Mouse (Mus musculus): ENCODE measurements around the gene Sema6d. TPM values are rescaled to one million over a fixed set of nuclear protein-coding genes. Genes with fewer than 3 reads are reported as not detected.

The Sema6d gene
- polyA plus RNA-seq, 1 experiment from 2014 or later: 49.0 TPM

DNA sequence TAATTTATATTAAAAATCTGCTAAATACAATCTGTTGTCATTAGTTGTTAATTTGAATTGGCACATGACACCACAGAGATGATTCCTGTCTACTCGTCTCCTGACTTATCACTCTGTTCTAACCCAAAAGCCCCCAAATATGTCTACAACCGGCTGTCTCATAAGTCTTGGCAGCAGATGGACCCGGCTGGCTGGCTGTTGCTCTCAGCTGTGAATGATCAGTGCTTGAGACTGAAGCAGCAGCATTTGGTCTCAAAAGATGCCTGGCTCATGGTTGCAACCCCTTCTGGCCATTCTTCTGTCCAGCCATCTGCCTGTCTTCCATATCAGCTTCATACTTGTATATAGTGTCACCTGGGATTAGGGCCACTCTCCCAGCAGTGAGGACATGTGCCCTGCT is 434.4 kb downstream of the Sema6d start:
- DNase-seq (ENCODE audit: low spot score) (no peak), ATAC-seq (ENCODE audit: low FRiP score) (no peak)
- Histone ChIP-seq H3K9me3 (ENCODE audit: control insufficient read depth, low read length) (no peaks in the 10 kb centered on the region), H3K4me2 (replicated peaks) (no peak overlapping the region), H3K27me3 (ENCODE audit: control insufficient read depth, insufficient read depth, low read length) (no peaks in the 10 kb centered on the region; the same call in 1 of the 2 replicates), H3K9ac (no peak overlapping the region), H3K27ac (no peak overlapping the region), H3K36me3 (replicated peaks; ENCODE audit: control insufficient read depth, insufficient read depth) (no peaks in the 10 kb centered on the region), H3K4me1 (replicated peaks; ENCODE audit: control insufficient read depth, insufficient read depth, low read length) (no peaks in the 10 kb centered on the region), H3K4me3 (replicated peaks; ENCODE audit: low read length) (no peak overlapping the region)
- WGBS: 69% methylated on average over 3 of the region's 3 CpGs

DNA sequence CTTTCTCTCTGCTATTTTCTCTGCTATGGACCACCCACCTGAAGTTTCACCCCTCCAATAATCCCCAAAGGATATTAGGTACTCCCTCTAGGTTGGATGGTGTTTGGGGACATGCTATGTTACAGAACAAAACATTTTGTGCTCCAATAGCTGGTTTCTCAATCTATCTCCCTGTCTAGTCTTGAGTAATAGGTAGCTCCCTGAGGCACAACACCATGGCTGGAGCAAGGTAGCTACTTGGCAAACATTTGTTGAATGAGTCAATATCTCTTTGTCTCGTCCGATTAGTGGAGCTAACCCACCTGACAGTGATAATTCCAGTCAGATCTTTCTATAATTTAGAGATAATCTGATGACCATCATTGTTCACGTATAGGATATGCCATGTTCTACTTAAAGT is 437.9 kb downstream of the Sema6d start:
- no peak for DNase-seq (ENCODE audit: low spot score)
- WGBS: 93% methylated on average over 3 of the region's 3 CpGs
- H3K4me1 ChIP-seq (replicated peaks; ENCODE audit: control insufficient read depth, insufficient read depth, low read length): no peaks in the 10 kb centered on the region
- H3K36me3 ChIP-seq (replicated peaks; ENCODE audit: control insufficient read depth, insufficient read depth): no peaks in the 10 kb centered on the region
- no peaks in the 10 kb centered on the region for H3K27me3 ChIP-seq (ENCODE audit: control insufficient read depth, insufficient read depth, low read length)
- no peak overlapping the region for H3K4me3 ChIP-seq (replicated peaks; ENCODE audit: low read length)
- no peak for ATAC-seq (ENCODE audit: low FRiP score)
- no peak overlapping the region for H3K27ac ChIP-seq
- H3K4me2 ChIP-seq (replicated peaks): no peak overlapping the region
- no peak overlapping the region for H3K9ac ChIP-seq
- H3K9me3 ChIP-seq (ENCODE audit: control insufficient read depth, low read length): no peaks in the 10 kb centered on the region

DNA sequence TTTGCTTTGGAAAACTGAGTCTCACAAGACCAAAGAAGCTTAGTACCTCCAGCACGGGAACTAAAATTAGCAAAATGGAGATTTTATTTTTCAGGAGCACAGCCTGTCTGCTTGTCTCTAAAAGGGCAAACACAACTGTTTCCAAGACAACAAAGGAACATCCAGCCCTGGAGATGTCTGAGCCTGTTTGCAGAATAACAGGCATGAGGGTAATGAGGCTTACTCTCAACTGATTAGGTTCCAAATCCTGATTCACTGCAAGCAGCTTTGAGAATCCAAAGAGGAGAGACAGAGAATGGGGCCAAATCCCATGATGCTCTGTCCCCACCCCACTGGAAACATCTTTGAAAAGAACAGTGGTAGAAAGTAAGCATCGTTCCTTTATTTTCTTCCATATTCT is 440.7 kb downstream of the Sema6d start:
- WGBS: 60% methylated on average over 2 of the region's 2 CpGs
- Histone ChIP-seq H3K4me3 (replicated peaks; ENCODE audit: low read length) (no peak overlapping the region), H3K4me2 (replicated peaks) (no peak overlapping the region), H3K36me3 (replicated peaks; ENCODE audit: control insufficient read depth, insufficient read depth) (no peaks in the 10 kb centered on the region), H3K27me3 (ENCODE audit: control insufficient read depth, insufficient read depth, low read length) (no peaks in the 10 kb centered on the region), H3K9me3 (ENCODE audit: control insufficient read depth, low read length) (no peaks in the 10 kb centered on the region), H3K27ac (no peak overlapping the region), H3K4me1 (replicated peaks; ENCODE audit: control insufficient read depth, insufficient read depth, low read length) (no peaks in the 10 kb centered on the region), H3K9ac (no peak overlapping the region)
- DNase-seq (ENCODE audit: low spot score) (no peak), ATAC-seq (ENCODE audit: low FRiP score) (no peak)

DNA sequence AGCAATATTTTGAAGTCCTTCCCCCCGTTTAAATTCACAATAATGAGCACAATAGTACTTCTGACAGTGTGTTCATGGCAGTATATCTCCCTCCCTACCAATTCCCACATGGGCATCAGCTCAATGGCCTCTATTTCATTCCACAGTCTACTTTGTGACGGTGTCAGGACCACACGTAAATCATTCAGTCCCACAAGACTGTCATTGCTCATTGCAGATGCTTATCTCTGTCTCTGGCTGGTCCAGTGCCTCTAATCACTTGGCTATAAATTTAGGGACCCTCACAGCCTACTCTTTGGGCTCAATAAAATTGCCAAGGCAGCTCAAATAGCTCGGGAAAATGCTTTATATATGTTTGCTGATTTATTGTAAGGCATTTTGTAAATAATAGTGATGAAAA is 441.3 kb downstream of the Sema6d start:
- ATAC-seq (ENCODE audit: low FRiP score): no peak
- Histone ChIP-seq H3K4me2 (replicated peaks) (no peak overlapping the region), H3K27me3 (ENCODE audit: control insufficient read depth, insufficient read depth, low read length) (no peaks in the 10 kb centered on the region), H3K9ac (no peak overlapping the region), H3K4me1 (replicated peaks; ENCODE audit: control insufficient read depth, insufficient read depth, low read length) (no peaks in the 10 kb centered on the region), H3K4me3 (replicated peaks; ENCODE audit: low read length) (no peak overlapping the region), H3K9me3 (ENCODE audit: control insufficient read depth, low read length) (no peaks in the 10 kb centered on the region), H3K27ac (no peak overlapping the region), H3K36me3 (replicated peaks; ENCODE audit: control insufficient read depth, insufficient read depth) (no peaks in the 10 kb centered on the region)
- DNase-seq (ENCODE audit: low spot score): no peak
- 61% methylated on average over 4 of the region's 4 CpGs for WGBS

- H3K36me3 ChIP-seq (replicated peaks; ENCODE audit: control insufficient read depth, insufficient read depth): no peaks in the 10 kb centered on the region
- WGBS: 91% methylated on average over 3 of the region's 3 CpGs
- H3K4me1 ChIP-seq (replicated peaks; ENCODE audit: control insufficient read depth, insufficient read depth, low read length): no peaks in the 10 kb centered on the region
- no peak overlapping the region for H3K4me3 ChIP-seq (replicated peaks; ENCODE audit: low read length)
- no peak overlapping the region for H3K27ac ChIP-seq
- H3K4me2 ChIP-seq (replicated peaks): no peak overlapping the region
- ATAC-seq (ENCODE audit: low FRiP score) (no peak), DNase-seq (ENCODE audit: low spot score) (no peak)
- no peaks in the 10 kb centered on the region for H3K27me3 ChIP-seq (ENCODE audit: control insufficient read depth, insufficient read depth, low read length)
- no peak overlapping the region for H3K9ac ChIP-seq
- no peaks in the 10 kb centered on the region for H3K9me3 ChIP-seq (ENCODE audit: control insufficient read depth, low read length)
Measured at GRCm38 (mm10) chr2:124532906-124533305, 443.1 kb downstream of the Sema6d start.

GRCm38 (mm10) chr2:124533602-124534001 is 443.8 kb downstream of the Sema6d start:
- Histone ChIP-seq H3K27me3 (ENCODE audit: control insufficient read depth, insufficient read depth, low read length) (no peaks in the 10 kb centered on the region), H3K9ac (no peak overlapping the region), H3K9me3 (ENCODE audit: control insufficient read depth, low read length) (no peaks in the 10 kb centered on the region), H3K4me2 (replicated peaks) (no peak overlapping the region), H3K4me1 (replicated peaks; ENCODE audit: control insufficient read depth, insufficient read depth, low read length) (no peaks in the 10 kb centered on the region), H3K4me3 (replicated peaks; ENCODE audit: low read length) (no peak overlapping the region), H3K27ac (no peak overlapping the region), H3K36me3 (replicated peaks; ENCODE audit: control insufficient read depth, insufficient read depth) (no peaks in the 10 kb centered on the region)
- no peak for ATAC-seq (ENCODE audit: low FRiP score)
- 88% methylated on average over 6 of the region's 6 CpGs for WGBS
- no peak for DNase-seq (ENCODE audit: low spot score)

GRCm38 (mm10) chr2:124550315-124550714 is 460.5 kb downstream of the Sema6d start:
- no peak overlapping the region for H3K4me2 ChIP-seq (replicated peaks)
- 43% methylated on average over 3 of the region's 3 CpGs for WGBS
- H3K9me3 ChIP-seq (ENCODE audit: control insufficient read depth, low read length): no peaks in the 10 kb centered on the region
- no peaks in the 10 kb centered on the region for H3K36me3 ChIP-seq (replicated peaks; ENCODE audit: control insufficient read depth, insufficient read depth)
- H3K27ac ChIP-seq: no peak overlapping the region; the same call in 1 of the 2 replicates
- ATAC-seq (ENCODE audit: low FRiP score): no peak
- H3K9ac ChIP-seq: no peak overlapping the region
- H3K4me3 ChIP-seq (replicated peaks; ENCODE audit: low read length): no peak overlapping the region
- H3K27me3 ChIP-seq (ENCODE audit: control insufficient read depth, insufficient read depth, low read length): no peaks in the 10 kb centered on the region
- DNase-seq (ENCODE audit: low spot score): peak; percentile 30
- no peaks in the 10 kb centered on the region for H3K4me1 ChIP-seq (replicated peaks; ENCODE audit: control insufficient read depth, insufficient read depth, low read length)

- no peak for ATAC-seq (ENCODE audit: low FRiP score)
- DNase-seq (ENCODE audit: low spot score): no peak
- Histone ChIP-seq H3K9me3 (ENCODE audit: control insufficient read depth, low read length) (no peaks in the 10 kb centered on the region), H3K27ac (no peak overlapping the region; the same call in 1 of the 2 replicates), H3K4me1 (replicated peaks; ENCODE audit: control insufficient read depth, insufficient read depth, low read length) (no peaks in the 10 kb centered on the region), H3K9ac (no peak overlapping the region), H3K27me3 (ENCODE audit: control insufficient read depth, insufficient read depth, low read length) (no peaks in the 10 kb centered on the region), H3K4me3 (replicated peaks; ENCODE audit: low read length) (no peak overlapping the region), H3K36me3 (replicated peaks; ENCODE audit: control insufficient read depth, insufficient read depth) (no peaks in the 10 kb centered on the region), H3K4me2 (replicated peaks) (no peak overlapping the region)
- 80% methylated on average over 1 of the region's 1 CpGs for WGBS
Measured at GRCm38 (mm10) chr2:124554751-124555415, 465.1 kb downstream of the Sema6d start.

- H3K4me2 ChIP-seq (replicated peaks): no peak overlapping the region
- 83% methylated on average over 5 of the region's 5 CpGs for WGBS
Measured at GRCm38 (mm10) chr2:124556861-124557499, 467.2 kb downstream of the Sema6d start.

More at GRCm38 (mm10) chr2:124556861-124557499, 467.2 kb downstream of the Sema6d start:
- no peak for DNase-seq (ENCODE audit: low spot score)
- H3K27me3 ChIP-seq (ENCODE audit: control insufficient read depth, insufficient read depth, low read length): no peaks in the 10 kb centered on the region
- no peaks in the 10 kb centered on the region for H3K9me3 ChIP-seq (ENCODE audit: control insufficient read depth, low read length)
- no peak overlapping the region for H3K9ac ChIP-seq
- no peak for ATAC-seq (ENCODE audit: low FRiP score)
- peaks cover 5% of the 10 kb centered on the region for H3K4me1 ChIP-seq (replicated peaks; ENCODE audit: control insufficient read depth, insufficient read depth, low read length)
- H3K4me3 ChIP-seq (replicated peaks; ENCODE audit: low read length): no peak overlapping the region
- no peak overlapping the region for H3K27ac ChIP-seq
- H3K36me3 ChIP-seq (replicated peaks; ENCODE audit: control insufficient read depth, insufficient read depth): no peaks in the 10 kb centered on the region
